Mouse (Mus musculus) neural tube, embryonic 12.5 days (tissue): ENCODE measurements at regions not wholly inside any gene's neighbourhood (a gene's known extent, or its start where the extent isn't known, plus 50 kb on each side); places are given as distances from the start of the nearest gene placed in this dataset.

Experiments used
- ATAC-seq: fragments of 200-750 bp; cut with Nextera tagmentation; 2 replicates; pipeline ENCODE4 v1.8.0; 2017; ENCODE audit warnings: low read depth, mild to moderate bottlenecking, moderate TSS enrichment, moderate library complexity; ENCODE audit not compliant: low FRiP score
- H3K27ac ChIP-seq: fragments of 300-500 bp; sonication (generic); 2 replicates; pipeline ENCODE4 v1.5.1; 2016
- H3K27me3 ChIP-seq: fragments of 300-500 bp; sonication (generic); replicated peaks from 2 replicates; pipeline ENCODE4 v1.6.1; 2016; ENCODE audit warnings: mild to moderate bottlenecking
- H3K36me3 ChIP-seq: fragments of 300-500 bp; sonication (generic); 2 replicates; pipeline ENCODE4 v1.6.1; 2016; ENCODE audit warnings: mild to moderate bottlenecking
- H3K4me1 ChIP-seq: fragments of 300-500 bp; sonication (generic); 2 replicates; pipeline ENCODE4 v1.6.1; 2016
- H3K4me2 ChIP-seq: fragments of 300-500 bp; sonication (generic); replicated peaks from 2 replicates; pipeline ENCODE4 v1.6.1; 2016; ENCODE audit warnings: mild to moderate bottlenecking
- H3K4me3 ChIP-seq: fragments of 300-500 bp; sonication (generic); 2 replicates; pipeline ENCODE4 v1.5.1; 2016
- H3K9ac ChIP-seq: fragments of 300-500 bp; sonication (generic); 2 replicates; pipeline ENCODE4 v1.6.1; 2016; ENCODE audit warnings: mild to moderate bottlenecking
- H3K9me3 ChIP-seq: fragments of 300-500 bp; sonication (generic); 2 replicates; pipeline ENCODE4 v1.6.1; 2016; ENCODE audit warnings: mild to moderate bottlenecking
- WGBS: fragments of 180-500 bp; shearing (Covaris S2); methylation state at CpG from one replicate; pipeline ENCODE4 v1.1.7; 2016; 5-methylcytosine and 5-hydroxymethylcytosine counted together

DNA sequence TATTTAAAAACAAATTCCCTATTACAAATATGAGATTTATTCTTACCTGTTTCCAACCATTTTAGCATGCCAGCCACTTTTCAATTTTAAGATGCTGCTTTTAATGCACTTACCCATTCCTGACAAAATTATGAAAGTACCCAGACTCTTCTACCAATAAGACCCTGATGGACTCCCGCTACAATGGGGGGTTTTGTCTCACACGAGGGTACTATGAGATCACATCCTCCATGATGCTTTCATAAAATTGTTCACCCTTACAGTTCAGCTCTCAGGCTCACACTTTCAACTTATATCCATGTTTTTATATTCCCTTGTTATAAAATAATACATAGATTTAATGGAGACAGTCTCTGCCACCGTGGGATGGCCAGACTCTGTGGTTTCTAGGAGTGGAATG lies 68.1 kb upstream of the Adamts18 start:
- H3K4me2 ChIP-seq: no peak overlapping the region
- H3K27me3 ChIP-seq: no peaks in the 10 kb centered on the region
- no peaks in the 10 kb centered on the region for H3K36me3 ChIP-seq
- H3K4me3 ChIP-seq: no peak overlapping the region
- H3K9ac ChIP-seq: no peak overlapping the region
- no peaks in the 10 kb centered on the region for H3K9me3 ChIP-seq
- WGBS: 78% methylated on average over 3 of the region's 3 CpGs
- no peaks in the 10 kb centered on the region for H3K4me1 ChIP-seq
- no peak for ATAC-seq
- no peak overlapping the region for H3K27ac ChIP-seq

DNA sequence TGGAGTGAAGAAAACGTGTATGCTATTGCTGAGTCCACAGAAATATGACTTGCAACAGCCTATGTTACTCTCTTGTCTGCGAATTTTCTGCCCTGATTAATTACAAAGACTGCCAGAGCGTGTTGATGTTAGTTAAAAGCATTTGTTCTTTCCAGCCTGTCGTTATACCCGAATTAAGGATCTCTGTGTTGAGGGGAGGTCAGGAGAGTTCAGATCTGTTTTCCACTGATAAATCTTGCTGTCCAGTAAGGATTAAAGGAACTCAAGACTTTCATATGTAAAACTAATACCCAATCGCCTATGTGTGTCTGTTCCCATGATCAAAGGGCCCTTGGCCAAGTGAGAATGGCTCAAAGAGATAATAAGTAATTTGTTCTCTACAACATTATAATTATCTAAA lies 68.7 kb upstream of the Adamts18 start:
- H3K9ac ChIP-seq: no peak overlapping the region
- WGBS: 16% methylated on average over 6 of the region's 6 CpGs
- no peak overlapping the region for H3K4me2 ChIP-seq
- no peak overlapping the region for H3K27ac ChIP-seq
- H3K27me3 ChIP-seq: no peaks in the 10 kb centered on the region
- H3K36me3 ChIP-seq: no peaks in the 10 kb centered on the region
- no peak for ATAC-seq
- H3K4me3 ChIP-seq: no peak overlapping the region
- no peaks in the 10 kb centered on the region for H3K9me3 ChIP-seq
- H3K4me1 ChIP-seq: no peaks in the 10 kb centered on the region

DNA sequence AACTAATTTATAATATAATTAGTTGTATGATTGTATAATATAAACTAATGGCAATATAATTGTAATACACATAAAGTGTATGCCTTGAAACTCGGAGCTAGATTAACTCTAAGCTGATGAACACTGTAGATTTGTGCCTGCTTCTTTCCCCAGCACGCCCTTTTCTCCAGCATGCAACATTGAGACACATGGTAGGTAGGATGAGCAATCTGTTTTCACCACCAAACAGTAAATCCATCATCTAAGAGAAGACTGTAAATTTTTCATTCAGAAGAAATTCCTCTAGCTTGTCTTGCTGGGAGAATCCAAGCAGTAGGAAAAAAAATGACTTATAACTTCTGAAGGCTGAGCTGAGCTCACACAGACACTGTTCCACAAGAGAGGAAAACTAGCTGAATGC lies 71.8 kb upstream of the Adamts18 start:
- 74% methylated on average over 2 of the region's 2 CpGs for WGBS
- ATAC-seq: no peak
- H3K27ac ChIP-seq: no peak overlapping the region

DNA sequence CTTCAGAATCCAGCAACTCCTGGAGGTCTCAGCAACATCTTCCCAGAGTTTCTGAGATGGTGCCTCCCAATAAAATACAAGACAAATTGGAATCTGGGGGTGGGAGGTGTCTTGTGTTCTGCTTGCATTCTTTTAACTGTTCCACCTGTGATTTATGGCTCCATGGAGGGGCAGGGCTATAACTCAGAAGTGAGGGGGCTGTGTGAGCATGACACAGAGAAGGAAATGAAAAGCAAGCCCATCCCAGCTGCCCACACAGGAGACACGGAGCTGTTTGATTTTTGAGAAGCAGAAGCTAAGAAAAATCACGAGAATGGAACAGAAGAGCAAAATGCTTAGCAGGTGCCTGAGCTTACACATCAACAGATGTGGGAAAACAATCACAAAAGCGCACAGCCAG lies 74.8 kb upstream of the Adamts18 start:
- ATAC-seq: no peak
- Histone ChIP-seq H3K4me1 (peaks cover 4% of the 10 kb centered on the region; the same call in 1 of the 2 replicates), H3K36me3 (no peaks in the 10 kb centered on the region), H3K27ac (no peak overlapping the region), H3K9ac (no peak overlapping the region), H3K4me3 (no peak overlapping the region), H3K27me3 (no peaks in the 10 kb centered on the region), H3K4me2 (no peak overlapping the region), H3K9me3 (no peaks in the 10 kb centered on the region)
- 53% methylated on average over 3 of the region's 3 CpGs for WGBS

More for the DNA sequence above, 71.8 kb upstream of the Adamts18 start:
- Histone ChIP-seq H3K9ac (no peak overlapping the region), H3K36me3 (no peaks in the 10 kb centered on the region), H3K4me1 (peaks cover 4% of the 10 kb centered on the region; the same call in 1 of the 2 replicates), H3K4me2 (no peak overlapping the region), H3K9me3 (no peaks in the 10 kb centered on the region), H3K4me3 (no peak overlapping the region), H3K27me3 (no peaks in the 10 kb centered on the region)

DNA sequence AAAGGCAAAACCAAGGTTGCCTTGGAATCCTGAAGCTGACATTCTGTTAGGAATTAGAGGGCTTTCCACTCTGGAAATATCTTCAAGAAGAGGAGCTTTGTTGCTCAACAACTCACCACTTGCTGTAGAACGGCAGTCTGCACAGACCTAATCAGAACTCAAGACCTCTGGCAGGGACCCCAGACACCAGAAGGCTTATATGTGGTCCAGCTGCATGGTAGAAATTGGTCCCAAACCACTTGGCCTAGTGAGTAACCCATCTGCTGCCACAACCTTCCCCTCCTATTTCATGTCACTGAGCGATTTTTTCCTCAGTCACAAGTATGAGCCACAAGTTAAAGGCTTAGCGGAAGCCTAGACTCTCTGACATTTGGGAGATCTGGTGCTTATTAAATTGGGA lies 105.2 kb upstream of the Adamts18 start:
- H3K27me3 ChIP-seq: no peaks in the 10 kb centered on the region
- WGBS: 86% methylated on average over 3 of the region's 3 CpGs
- no peaks in the 10 kb centered on the region for H3K9me3 ChIP-seq
- H3K4me1 ChIP-seq: no peaks in the 10 kb centered on the region
- H3K36me3 ChIP-seq: no peaks in the 10 kb centered on the region
- no peak overlapping the region for H3K27ac ChIP-seq
- ATAC-seq: no peak
- H3K4me3 ChIP-seq: no peak overlapping the region
- no peak overlapping the region for H3K9ac ChIP-seq
- no peak overlapping the region for H3K4me2 ChIP-seq

DNA sequence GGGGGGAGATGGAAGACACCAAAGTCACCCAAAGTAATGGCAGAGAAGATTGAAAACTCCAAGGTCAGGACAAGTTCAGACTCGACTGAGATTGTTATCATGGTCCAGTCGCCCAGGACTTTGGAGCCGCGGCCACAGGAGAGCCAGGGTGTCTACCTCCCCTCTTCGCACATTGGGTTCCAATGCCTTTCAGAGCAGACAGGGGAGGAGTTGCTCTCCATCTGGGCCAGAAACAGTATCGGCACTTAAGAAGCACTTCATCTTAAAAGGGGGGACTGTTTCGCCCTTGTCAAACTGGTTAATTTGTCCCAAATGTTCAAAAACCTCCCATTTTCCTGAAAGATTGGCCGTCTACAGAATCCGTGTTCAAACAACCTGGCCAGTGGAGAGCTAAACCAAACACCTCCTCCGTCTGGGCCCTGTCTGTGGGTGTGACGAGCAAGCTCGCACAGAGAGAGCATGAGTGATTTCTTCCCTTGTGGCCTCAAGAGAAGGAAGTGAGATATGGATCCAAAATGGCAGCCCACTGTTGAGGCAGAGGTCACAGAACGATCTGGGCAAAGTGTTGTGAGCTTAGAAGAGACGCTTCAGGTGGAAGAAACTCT lies 108.0 kb upstream of the Adamts18 start:
- H3K27me3 ChIP-seq: no peaks in the 10 kb centered on the region
- no peaks in the 10 kb centered on the region for H3K4me1 ChIP-seq
- no peak overlapping the region for H3K4me2 ChIP-seq
- no peaks in the 10 kb centered on the region for H3K36me3 ChIP-seq
- 88% methylated on average over 14 of the region's 14 CpGs for WGBS
- no peak overlapping the region for H3K27ac ChIP-seq
- H3K4me3 ChIP-seq: no peak overlapping the region
- H3K9ac ChIP-seq: no peak overlapping the region
- H3K9me3 ChIP-seq: no peaks in the 10 kb centered on the region
- no peak for ATAC-seq

DNA sequence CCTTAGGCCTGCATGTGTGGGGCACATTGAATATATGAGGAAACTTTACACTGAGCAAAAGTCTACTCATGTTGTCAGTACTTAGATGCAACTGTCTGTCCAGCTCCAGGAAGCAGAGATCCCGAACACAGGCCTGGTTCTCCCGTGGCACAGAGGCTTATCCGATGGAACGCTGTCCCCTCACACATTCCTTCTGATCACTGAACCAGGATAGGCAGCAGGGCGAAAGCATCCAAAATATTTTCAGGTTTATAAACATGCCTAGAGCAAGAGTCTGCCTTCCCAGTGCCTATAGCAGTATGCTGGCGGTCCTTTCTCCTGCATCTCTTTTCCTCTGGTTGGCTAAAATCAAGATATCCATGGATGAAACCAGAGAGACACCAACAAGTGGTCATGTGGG lies 109.3 kb upstream of the Adamts18 start:
- Histone ChIP-seq H3K27me3 (no peaks in the 10 kb centered on the region), H3K4me2 (no peak overlapping the region), H3K36me3 (no peaks in the 10 kb centered on the region), H3K4me3 (no peak overlapping the region), H3K9me3 (no peaks in the 10 kb centered on the region), H3K9ac (no peak overlapping the region), H3K4me1 (no peaks in the 10 kb centered on the region), H3K27ac (no peak overlapping the region)
- 82% methylated on average over 6 of the region's 6 CpGs for WGBS
- no peak for ATAC-seq

DNA sequence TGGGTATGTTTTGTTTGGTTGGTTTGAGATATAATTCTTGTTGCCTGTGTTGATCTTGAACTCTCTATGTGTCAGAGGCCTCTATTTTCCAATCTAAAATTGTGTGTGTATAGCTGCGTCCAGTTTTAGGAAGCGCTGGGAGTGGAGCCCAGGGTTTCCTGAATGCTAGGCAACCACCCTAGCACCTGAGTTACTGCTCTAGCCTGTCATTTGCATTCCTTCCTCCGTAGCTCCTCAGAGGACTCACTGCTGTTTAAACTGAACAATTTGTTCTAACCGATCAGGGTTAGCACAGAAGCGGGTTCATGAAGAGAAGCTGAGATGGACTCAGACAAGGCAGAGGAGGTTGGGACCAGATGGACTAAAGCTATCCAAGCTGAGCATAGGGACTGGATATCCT lies 127.3 kb upstream of the Adamts18 start:
- no peak for ATAC-seq
- Histone ChIP-seq H3K9me3 (no peaks in the 10 kb centered on the region), H3K36me3 (no peaks in the 10 kb centered on the region), H3K4me2 (no peak overlapping the region), H3K27me3 (no peaks in the 10 kb centered on the region), H3K9ac (no peak overlapping the region), H3K4me3 (no peak overlapping the region), H3K4me1 (peaks cover 6% of the 10 kb centered on the region), H3K27ac (no peak overlapping the region)
- WGBS: 82% methylated on average over 5 of the region's 5 CpGs

DNA sequence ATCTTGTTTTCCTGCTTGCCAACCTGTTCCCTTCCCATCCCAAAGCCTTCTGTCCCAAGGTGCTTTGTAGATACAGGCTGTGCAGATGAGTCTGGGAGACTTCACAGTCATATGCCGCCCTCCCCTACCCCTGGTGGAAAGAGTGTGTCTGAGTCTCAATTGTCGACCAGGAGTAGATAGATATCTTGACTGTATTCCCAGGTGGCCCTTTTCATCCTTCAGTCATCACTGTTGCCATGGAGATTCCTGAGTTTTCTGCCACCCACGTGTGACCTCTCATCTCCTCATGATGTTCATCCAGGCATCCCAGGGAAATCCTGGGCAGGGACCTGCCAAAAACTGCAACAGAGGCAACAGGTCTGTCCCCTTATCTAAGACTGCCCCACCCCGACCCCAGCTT lies 128.1 kb upstream of the Adamts18 start:
- Histone ChIP-seq H3K9ac (no peak overlapping the region), H3K4me2 (no peak overlapping the region), H3K4me1 (peaks cover 6% of the 10 kb centered on the region), H3K36me3 (no peaks in the 10 kb centered on the region), H3K4me3 (no peak overlapping the region), H3K27ac (no peak overlapping the region), H3K27me3 (no peaks in the 10 kb centered on the region), H3K9me3 (no peaks in the 10 kb centered on the region)
- no peak for ATAC-seq
- 54% methylated on average over 4 of the region's 4 CpGs for WGBS

DNA sequence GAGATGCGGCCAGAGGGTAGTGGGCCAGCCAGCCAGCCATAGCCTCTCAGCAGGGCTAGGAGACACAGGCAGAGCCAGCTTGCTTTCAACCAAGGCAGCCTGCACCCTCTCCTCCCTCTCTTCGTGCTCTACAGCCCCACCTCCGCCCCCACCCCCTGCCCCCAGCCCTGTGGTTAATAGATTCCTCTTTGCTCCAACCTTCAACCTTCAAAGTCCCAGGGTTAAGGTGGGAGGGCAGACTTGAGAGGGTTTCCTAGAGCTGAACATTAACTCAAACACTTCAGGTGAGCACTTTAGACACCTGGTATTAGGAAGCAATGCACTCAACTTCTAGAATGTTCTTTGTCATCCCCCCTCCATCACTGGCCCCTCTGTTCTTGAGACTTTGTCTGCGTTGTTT lies 128.5 kb upstream of the Adamts18 start:
- Histone ChIP-seq H3K9me3 (no peaks in the 10 kb centered on the region), H3K36me3 (no peaks in the 10 kb centered on the region), H3K4me2 (no peak overlapping the region), H3K4me1 (peaks cover 6% of the 10 kb centered on the region), H3K9ac (no peak overlapping the region), H3K27ac (no peak overlapping the region), H3K4me3 (no peak overlapping the region), H3K27me3 (no peaks in the 10 kb centered on the region)
- 59% methylated on average over 4 of the region's 4 CpGs for WGBS
- no peak for ATAC-seq

DNA sequence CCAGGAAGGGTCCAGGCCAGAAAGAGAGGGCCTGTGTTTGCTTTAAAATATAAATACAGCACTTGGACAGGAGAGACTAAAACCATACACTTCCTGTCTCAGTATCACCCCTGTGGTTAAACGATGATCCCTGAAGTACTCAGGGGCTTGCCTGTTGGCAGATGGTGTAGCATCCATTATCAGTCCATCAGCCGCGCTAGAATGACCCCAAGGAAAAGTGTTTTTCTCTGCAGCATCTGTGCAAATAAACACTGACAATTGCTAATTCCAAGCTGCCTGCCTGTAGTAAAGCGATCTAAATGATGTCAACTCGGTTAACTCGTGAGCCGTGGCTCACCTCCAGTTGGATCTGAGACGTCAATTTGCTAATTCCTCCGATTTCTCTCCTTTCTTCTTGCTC lies 130.4 kb upstream of the Adamts18 start:
- Histone ChIP-seq H3K27me3 (no peaks in the 10 kb centered on the region; the same call in 1 of the 2 replicates), H3K4me2 (no peak overlapping the region), H3K9ac (no peak overlapping the region), H3K4me1 (peaks cover 6% of the 10 kb centered on the region), H3K9me3 (no peaks in the 10 kb centered on the region), H3K27ac (no peak overlapping the region), H3K36me3 (no peaks in the 10 kb centered on the region), H3K4me3 (no peak overlapping the region)
- WGBS: 56% methylated on average over 9 of the region's 9 CpGs
- ATAC-seq: no peak

DNA sequence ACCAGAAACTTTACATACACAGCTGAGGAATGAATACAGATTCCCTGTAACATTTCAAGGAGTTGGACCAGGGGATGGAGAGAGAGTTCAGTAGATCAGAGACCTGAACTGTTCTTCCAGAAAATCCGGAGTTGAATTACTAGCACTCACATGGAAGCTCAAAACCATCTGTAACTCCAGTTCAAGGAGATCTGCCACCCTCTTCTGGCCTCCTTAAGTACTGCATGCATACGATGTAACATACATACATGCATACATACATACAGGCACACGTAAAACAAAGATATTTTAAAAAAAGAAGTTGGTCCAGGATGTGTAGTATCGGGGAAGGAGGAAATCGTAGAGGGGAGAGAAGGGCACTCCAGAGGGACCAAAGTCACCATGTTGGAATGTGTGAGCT lies 131.3 kb upstream of the Adamts18 start:
- Histone ChIP-seq H3K27ac (no peak overlapping the region), H3K36me3 (no peaks in the 10 kb centered on the region), H3K4me3 (no peak overlapping the region), H3K9me3 (no peaks in the 10 kb centered on the region), H3K4me1 (peaks cover 6% of the 10 kb centered on the region), H3K9ac (no peak overlapping the region), H3K27me3 (no peaks in the 10 kb centered on the region; the same call in 1 of the 2 replicates), H3K4me2 (no peak overlapping the region)
- 93% methylated on average over 5 of the region's 5 CpGs for WGBS
- no peak for ATAC-seq

DNA sequence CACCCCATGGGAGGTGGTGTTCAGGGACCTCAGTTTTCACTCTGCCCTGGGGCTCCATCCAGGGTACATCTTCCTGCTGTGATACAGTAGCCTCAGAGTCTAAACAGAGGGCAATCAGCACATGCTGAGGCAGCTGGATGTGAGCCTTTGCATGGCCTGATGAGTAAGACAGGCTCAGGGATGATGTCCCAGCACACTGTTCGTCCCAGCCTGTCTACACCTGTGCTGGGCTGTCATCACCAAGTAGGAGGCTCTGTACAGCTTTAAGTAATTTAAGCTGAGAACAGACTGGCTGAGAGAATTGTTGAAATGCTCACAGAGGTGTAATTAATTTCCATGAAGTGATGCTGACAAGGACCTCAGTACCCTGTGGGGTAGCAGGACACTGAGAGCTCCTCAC lies 132.8 kb upstream of the Adamts18 start:
- no peak overlapping the region for H3K9ac ChIP-seq
- no peak for ATAC-seq
- 23% methylated on average over 1 of the region's 1 CpGs for WGBS

More for the DNA sequence above, 132.8 kb upstream of the Adamts18 start:
- Histone ChIP-seq H3K27me3 (no peaks in the 10 kb centered on the region; the same call in 1 of the 2 replicates), H3K4me1 (peaks cover 6% of the 10 kb centered on the region), H3K36me3 (no peaks in the 10 kb centered on the region), H3K9me3 (no peaks in the 10 kb centered on the region), H3K4me2 (no peak overlapping the region), H3K4me3 (no peak overlapping the region), H3K27ac (no peak overlapping the region)
